Mouse (Mus musculus) c-Kit-positive CD71-positive TER-119-negative erythroid progenitor cells, embryonic 14.5 days (primary cell): Measurements from ENCODE around the gene Diaph3.

Experiments used
- DNase-seq: peaks from one replicate; pipeline ENCODE4 v3.0.0-alpha.2; 2013; ENCODE audit warnings: low read depth

The Diaph3 gene

DNA sequence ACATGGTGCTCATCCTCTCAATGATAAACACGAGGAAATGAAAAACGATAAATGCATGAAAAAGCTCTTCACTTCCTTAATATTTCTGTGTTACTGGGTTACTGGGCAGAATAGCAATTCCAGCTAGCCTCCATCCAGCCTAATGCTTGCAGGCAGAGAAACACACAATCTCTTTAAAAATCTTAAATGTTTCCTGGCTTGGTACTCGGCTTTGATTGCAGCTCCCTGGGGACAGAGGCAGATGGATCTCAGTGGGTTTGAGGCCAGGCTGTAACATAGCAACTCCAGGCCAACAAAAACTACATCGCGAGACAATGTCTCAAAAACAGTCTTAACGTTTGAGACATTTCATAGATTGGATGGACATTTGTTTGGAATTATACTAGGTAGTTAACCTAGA lies 57.1 kb downstream of the Diaph3 start:
- DNase-seq = no peak

DNA sequence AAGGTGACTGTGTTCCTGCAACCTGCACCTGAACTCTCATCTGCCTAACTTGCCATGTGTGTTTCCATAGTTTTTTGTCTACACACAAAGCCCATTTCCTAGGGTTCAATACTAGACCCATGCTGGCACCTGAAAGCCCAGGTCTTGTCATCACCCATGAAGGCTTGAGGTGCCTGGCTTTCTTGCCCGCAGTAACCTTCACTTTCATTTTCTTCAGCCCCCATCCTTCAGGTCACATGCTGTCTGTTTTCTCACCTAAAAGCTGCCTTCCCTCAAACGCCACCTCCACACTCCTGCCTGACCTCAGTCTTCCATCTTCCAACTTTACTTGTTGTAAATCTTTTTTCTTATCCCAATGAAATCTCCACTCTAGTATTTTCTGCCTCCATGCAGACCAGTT lies 61.3 kb downstream of the Diaph3 start:
- DNase-seq = no peak

DNA sequence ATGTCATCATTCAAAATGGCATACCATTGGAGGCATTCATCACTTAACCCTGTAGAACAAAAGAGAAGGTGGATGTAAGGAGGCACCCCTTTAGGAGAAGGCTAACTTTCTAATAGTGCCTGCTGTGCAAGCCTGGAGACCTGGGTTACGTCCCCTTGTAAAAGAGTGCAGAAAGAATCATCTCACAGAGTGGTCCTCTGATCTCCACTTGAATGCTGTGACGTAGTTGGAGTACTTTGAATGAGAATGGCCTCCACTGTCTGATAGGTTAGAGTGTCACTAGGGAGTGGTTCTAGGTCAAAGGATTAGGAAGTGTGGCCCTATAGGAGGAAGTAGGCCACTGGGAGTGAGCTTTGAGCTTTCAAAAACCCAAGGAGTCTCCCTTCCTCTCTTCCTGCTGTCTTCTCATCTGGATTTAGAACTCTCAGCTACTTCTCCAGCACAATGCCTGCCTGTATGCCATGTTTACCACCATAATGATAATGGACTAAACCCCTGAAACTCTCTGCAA lies 66.0 kb downstream of the Diaph3 start:
- DNase-seq = no peak

DNA sequence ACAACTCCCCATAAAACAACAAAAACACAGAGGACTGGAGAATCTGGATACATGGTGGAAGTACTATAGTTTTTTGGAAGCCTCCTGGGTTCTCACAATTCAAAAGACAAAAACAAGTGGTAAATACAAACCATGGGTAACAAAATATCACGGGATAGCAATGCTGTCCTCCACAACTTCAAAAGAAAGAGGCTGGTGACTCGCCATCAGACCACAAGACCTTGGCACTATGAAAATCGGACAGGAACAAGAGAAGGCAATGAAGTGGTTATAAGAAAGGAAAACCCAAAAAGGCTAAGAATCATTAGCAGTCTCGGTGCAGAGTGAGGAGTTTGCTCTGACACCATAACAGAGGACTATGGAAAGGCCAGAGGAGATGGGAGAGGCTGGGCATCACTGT lies 76.8 kb downstream of the Diaph3 start:
- DNase-seq = no peak

DNA sequence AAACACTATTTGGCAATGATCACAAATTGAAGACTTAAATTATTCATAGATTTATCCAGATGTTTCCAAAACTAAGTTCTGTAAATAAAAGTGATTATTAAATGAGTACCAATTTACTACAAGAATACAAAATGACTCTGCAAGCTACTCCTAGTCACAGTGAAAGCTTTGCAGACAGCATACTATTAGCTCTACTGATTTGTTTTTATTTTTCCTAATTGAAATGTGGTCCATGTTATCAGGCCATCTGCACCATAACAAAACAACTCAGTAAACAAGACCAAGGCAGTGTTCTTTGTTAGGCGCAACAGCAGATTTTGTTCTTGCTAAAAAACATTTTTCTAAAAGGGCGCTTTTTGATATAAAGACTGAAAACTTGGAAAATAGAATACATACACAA lies 84.9 kb downstream of the Diaph3 start:
- DNase-seq = no peak

DNA sequence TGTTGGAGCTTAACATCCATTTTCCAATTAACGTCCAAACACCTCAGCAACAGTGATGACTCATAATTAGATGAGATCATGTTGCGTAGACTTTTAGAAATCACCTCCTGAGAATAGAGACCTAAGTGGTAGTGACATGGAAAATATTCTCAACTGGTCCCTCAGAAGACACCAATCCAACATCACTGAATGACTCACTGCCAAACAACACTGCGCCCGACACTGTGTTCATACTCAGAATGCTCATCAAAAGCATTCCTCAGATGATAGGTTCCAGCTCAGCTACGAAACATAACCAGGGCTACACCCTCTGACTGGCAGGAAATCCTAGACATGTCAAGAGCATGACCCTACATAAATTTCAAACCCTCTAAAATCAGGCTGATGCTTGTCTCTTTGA lies 89.8 kb downstream of the Diaph3 start:
- no peak for DNase-seq

DNA sequence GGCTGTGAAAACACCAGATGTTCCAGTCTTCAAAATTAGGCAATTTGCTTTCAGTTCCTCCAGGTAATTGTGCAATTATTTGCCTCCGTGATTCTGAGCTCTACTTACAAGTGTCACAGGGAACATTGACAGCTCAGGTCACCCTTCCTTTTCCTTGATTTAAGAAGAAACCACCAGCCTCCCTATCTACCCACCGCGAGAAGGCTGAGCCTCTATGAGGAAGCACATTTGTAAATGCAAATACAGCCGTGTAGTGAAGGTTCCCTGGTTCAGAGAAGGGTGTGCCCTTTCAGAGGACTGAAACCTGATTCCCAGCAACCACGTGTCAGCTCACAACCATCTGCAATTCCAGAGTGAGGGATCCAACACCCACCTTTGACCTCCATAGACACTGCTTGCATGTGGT lies 96.6 kb downstream of the Diaph3 start:
- no peak for DNase-seq

DNA sequence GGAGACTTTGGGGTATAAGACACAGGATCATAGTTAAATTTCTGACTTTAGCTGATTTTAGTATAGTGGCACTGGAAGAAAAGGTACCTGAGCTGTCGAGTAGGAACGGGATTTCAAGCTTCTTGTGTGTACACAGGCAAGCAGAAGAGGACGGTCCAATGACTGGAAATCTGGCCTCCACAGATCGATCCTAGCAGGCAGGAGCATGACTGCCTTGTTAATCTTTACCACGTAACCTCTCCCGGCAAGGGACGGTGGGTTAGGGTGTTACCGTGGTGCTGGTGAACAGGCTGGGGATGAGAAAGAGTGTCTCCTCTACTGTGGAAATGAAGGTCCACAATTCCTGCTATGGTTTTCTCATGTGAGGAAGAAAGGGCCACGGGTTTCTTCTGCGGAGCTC lies 120.8 kb downstream of the Diaph3 start:
- no peak for DNase-seq

DNA sequence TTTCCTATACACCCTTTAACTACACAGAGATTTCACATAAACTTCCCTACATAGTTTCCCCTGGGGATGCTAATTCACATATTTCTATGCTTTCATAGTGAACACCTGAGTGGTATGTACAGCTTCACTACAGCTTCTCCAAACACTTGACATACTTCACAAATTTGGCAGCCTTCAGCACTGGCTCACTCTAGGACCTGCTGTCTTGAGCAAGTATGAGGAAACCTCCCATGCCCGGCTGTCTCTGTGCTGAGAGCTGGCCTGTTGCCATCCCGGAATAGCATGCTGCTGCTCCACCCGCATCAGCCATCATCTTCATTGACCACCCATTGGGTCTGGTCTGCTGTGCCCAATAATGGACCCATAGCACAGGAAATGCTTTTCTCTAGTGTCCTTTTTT lies 121.3 kb downstream of the Diaph3 start:
- no peak for DNase-seq

DNA sequence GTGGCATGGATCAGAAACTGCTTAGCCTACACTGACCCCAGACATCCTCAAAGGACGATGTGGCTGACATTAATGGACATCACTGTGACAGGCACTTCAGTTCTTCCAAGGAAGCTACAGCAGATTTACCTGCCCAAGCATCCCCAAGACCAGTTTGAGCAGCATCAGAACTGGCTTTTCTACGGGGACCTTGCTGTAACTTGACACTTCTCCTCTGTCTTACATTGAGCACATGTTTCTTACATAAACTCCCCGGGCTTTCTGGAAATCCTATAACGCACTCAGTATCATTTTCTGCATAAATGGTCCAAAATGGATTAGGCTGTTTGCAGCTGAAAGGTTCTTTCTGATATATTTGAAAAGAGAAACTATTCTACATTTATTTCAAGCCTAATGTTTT lies 143.7 kb downstream of the Diaph3 start:
- no peak for DNase-seq

DNA sequence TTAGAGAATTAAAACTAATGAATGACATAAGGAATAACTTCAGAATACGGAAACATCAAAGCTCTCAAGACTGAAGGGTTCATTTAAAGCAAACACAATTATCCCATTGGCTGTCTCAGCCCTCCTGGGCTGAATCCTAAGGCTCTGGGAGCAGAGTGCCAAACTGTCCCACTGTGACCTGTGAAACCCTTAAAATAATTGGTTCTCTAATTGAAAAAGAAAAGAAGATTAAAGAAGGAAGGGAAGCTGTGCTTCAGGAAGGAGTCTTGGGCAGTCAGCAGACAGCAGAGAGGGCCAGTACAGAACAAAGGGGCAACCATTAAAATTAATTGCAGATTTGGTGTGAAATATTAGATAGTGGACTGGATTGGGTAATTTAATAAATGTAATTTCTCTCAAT lies 189.9 kb downstream of the Diaph3 start:
- DNase-seq = no peak

DNA sequence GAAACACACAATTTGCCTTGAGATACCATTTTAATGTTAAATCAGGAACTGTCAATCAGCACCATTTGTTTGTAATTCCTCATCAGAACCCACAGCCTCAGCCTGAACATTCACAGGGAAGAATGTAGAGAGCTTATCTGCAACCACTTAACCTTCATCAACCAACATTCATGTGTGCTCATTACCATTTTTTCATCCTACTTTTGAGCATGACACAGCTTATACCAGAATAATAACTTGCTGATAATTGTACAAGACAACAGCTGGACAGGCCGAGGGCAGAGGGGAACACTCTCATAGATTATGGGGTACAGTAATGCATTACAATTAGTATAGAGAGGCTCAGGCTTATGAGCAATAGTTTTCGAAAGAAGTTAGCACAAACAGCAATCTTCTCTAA lies 203.1 kb downstream of the Diaph3 start:
- no peak for DNase-seq

DNA sequence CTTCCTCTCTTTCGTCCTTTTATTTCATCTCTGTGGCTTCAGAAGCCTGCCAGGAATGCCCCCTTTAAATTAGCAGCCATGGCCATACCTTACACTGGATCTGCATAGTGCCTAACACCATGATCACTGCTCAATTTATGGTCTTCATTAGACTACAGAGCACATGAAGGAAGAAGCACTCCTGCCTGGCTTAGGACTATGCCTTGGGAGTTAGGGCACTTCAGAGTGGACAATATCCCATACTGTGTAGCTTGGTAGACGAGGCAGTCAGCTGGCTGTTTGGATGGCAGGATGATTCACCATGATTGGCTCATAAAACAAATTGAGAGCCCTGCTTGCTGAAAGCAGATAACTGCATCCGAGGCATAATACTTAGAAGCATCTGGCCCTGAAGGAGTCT lies 204.6 kb downstream of the Diaph3 start:
- no peak for DNase-seq

DNA sequence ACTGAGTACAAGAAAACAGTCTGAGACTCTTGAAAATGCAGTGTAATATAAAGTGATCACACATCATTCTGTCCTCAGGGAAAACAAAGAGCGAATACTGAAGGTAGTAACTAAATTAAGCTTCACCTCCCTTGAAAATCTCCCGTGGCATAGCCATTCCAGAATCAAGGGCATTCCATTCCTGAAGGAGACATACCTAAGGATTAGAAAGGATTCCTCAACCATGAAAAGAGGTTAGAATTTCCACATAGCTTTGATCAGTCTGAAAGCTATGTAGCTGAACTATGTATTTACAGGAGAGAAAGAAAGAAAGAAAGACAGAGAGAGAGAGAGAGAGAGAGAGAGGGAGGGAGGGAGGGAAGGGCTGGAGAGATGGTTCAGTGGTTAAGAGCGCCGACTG lies 210.3 kb downstream of the Diaph3 start:
- DNase-seq = no peak

DNA sequence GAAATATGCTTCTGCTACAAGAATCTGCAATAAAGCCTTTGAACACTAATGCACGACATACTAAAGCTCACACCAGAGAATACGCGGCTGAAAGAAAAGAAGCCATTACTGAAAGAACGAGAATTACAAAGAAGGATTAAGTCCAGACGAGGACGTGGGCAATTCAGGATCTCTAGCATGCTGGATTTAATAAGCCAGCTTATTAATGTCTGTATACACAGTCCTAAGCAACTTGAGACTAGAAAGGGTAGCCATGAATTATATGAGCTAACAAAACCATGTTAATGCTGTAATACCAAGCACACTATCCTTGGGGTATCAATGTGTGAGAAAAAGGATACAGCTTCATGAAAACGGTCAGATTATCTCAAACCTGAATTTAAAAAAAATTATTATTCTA lies 214.2 kb downstream of the Diaph3 start:
- DNase-seq = no peak

DNA sequence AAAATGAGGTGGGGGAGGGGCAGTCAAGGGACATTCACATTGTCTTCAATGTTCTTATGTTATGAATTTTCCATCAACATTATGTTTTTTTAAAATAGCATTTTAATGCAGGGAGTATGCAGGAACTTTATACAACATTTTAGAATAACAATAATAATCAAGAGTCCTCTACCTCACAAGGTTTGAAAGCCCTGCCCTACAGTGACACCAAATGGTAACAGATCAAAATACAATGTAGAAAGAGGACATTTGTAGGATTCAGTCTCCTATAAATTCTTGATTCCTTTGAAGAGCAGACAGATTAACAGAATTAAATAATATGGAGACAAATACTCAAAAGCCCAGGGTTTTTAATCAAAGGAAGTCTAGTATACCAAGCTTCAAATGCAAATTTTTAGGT lies 242.1 kb downstream of the Diaph3 start:
- no peak for DNase-seq

DNA sequence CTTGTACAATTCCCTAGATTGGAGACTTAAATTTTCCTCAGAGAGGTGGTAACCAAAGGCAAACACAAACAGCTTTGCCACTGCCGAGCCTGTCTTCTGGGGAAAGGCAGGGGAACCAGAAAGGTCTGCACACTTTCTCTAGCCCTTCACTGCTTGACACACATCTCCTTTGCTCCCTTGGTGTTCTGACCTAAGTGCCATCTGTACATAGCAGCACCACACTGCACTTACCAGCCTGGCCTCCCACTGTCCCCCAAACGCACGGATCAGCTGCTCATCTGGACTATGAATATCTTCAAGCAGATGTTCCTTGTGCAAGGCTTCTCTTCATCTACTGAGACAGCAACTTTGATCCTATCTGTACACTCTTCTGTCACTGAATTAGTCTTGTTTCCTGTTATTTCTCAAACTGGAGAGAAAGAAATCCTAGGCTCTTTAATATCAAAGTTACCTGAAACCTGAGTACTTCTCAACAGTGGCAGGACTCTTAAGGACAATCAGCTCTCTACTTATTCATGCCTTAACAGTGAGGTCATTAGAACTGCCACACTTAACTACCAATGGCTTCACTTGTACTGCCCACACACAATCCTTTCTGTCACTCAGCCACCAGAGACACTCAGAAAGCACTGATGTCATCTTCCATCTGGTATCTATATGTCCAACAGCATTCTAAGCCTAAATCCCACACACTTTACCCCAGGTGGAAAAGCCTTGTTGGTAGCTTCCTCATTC lies 251.8 kb downstream of the Diaph3 start:
- no peak for DNase-seq

DNA sequence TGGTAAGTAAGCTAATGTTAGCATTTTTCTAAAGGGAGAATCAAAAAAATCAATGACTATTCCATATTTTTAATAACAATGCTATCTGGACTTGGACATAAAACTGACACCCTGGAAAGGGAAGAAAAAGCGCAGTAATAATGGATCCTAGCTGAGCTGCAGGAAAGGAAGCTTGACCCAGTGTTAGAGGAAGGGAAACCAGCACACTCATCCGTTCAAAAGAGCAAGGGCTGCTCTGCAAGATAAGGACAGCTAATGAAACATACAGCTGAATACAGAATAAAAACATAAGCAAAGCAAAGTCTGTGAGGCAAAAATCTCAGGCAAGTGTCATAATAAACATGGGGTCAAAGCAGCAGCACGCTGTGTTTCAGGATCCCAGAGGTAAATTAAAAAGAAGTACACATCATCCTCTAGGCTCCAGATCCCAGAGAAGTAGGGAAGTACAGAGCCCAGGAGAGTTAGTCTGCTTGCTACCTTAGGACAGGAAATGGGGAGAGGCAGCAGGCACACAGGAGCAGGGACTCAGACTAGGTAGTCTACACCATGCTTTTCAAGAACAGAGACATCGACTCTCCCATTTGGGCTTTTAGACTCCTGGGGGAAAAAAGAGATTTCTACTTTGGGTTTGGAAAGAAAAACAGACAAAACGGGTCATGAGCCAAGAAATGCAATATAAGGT lies 255.5 kb downstream of the Diaph3 start:
- no peak for DNase-seq

DNA sequence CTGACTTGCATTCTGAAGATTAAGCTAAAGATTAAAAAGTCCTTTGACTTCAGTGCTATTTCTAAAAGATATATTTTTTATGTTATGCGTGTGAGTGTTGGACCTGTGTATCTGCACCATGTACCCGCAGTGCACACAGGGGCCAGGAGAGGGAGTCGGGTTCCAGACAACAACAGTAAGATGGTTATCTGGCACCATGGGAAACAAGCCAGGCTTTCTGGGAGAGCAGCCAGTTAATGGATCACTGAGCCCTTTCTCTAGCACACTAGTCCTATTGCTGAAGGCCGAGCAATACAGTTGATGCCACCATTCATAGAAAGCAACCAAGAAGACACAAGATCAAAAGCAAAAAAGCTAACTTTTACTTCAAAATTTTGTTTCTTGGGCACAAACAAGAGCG lies 271.5 kb downstream of the Diaph3 start:
- DNase-seq = peak; percentile 11

DNA sequence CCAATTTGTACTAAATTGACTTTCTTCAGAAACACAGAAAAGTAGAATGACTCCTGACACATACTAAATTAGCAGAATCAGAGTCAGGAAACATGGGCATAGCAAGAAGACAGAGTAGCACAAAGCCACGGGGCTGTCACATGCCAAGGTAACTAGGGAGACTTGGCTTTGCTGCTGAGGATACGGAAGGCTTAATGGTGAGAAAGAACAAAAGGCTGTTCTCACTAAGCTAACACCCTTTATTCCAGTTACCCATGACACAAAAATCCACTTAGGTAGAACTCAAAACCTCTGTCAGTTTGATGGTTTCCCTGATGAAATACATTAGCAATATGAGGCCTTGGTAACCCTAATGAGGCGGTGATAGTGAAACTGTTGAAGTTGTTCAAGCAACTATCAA lies 273.9 kb downstream of the Diaph3 start:
- no peak for DNase-seq

DNA sequence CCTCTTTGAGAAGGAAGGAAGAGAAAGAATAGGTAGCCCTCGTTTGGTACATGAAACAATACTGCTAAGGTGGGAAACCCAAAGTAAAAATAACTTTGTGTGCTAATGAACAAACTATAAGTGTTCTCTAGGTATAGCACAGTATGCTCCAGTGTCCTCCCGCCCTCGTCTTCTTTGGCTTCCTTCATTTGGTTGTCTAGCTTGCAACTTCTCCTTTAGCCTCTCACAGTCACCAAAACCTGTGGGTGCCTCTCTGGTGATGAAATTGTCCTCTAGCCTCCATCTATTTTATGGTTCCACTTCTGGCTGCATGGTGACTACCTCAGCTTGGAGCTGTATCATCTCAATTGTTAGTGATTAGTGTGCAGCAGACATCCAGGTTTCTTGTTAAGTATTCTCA lies 277.0 kb downstream of the Diaph3 start:
- no peak for DNase-seq

DNA sequence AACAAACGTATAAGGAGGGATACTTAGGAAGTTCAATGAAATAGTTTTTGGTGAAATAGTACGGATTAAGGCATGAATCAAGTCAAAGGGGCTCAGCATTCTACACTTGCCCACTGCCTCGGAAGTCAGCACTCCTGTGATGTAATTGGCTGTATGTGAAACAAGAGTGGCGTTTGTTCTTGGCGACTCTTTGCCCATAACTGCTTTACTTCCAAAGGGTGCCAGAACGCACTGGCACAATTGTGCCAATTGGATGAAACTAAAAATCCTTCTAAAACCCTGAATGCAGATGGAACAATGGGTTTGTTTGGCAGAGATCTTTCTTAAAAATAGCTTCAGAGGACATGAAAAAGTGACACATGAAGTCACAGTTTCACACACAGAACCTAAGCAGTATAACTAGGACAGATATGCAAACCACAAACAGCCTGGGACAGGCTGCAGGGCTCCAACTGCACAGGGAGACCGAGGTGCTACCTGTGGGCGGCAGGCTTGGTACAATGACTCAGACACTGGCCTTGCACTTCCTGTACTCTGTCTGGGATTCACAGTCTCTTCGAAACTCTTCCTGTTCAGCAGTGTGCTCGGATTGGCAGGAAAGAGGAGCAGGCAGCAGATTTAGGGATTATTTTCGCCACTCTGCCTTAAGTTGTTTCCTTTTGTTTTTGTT lies 279.6 kb downstream of the Diaph3 start:
- DNase-seq = no peak

DNA sequence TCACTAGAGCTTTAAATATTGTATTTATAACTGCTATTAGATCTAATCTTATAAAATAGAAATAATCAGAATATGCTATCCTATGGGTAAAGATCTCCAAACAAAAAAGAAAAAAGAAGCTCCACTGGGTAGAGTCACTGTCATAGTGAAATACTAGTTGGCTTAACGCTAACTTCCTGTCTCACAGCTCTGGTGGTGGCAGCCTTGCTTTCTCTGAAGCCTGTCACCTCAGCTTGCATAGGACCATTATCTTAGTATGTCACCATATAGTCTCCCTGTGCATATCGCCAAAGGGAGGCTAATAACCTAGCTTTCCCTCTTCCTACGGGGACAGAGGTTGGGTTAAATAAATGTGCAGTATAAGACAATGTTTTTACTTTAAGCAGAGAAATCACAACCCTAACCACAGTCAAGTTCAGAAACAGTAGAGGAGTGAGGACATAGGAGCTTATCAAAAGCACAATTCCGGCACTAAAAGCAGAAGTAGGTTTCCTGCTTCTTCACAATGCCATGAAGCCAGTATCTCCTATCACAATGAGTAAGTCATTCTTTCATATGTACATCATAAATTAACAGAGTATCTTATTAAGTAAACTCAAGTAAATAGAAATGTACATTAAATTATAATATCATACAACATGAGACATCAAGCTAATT lies 293.8 kb downstream of the Diaph3 start:
- no peak for DNase-seq
